Mouse (Mus musculus): Measurements from ENCODE around the gene Dpp4.

Gene Dpp4

DNA sequence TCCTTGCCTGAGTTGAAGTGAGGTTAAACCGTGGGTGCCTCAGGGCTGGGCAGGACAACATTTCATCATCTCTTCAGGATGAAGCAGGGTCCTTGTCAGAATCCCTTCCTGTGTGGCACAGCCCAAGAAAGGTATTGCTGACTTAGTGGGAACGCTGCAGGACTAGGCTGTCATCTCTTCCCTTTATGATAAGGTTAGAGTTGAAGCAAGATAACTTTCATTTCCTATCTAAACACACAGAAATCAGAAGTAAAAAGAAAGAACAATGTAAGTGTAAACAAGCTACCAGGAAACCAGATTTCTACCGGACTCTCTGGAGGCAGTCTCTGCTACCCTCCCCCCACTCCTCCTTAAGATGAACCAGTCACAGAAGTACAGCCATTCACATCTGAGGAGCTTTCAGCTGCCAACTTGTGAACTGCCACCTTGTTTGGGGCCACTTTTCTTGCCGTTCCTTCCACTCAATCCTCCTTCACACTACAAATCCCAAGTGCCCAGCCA lies 3.3 kb downstream of the Dpp4 start:
- DNase-seq (ENCODE audit: low read depth) = no peak

- no peak for DNase-seq (ENCODE audit: low read depth)
These were observed 3.8 kb downstream of the Dpp4 start for GRCm38 (mm10) chr2:62408216-62408615.

DNA sequence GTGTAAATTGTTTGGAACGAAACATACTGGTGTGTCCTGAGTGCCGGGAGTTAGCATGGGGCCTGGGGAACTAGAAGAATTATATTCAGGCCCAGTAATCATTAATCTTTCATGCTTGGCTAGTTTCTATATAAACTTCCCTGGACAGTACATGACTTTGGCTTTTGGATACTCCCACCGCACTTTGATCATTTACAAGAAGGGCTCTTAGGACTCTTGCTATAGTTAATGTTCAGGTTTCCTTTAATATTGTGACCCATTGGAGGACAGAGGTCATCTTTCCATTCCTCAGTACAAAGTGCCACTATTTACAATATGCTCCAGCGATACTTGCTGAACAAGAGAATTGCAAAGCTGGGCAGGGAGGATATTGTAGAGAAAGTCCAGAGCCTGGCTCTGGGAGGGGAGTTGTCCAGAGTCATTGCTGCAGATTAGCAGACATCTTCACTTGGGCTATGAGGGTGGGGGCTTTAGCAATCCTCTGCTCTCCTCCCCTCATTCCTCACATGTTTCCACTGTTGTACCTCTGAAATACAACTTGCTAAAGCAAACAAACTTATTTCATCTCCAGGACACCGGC lies 8.4 kb downstream of the Dpp4 start:
- DNase-seq (ENCODE audit: low read depth) = no peak

GRCm38 (mm10) chr2:62401011-62401410 lies 11.0 kb downstream of the Dpp4 start:
- DNase-seq (ENCODE audit: low read depth) = no peak

DNA sequence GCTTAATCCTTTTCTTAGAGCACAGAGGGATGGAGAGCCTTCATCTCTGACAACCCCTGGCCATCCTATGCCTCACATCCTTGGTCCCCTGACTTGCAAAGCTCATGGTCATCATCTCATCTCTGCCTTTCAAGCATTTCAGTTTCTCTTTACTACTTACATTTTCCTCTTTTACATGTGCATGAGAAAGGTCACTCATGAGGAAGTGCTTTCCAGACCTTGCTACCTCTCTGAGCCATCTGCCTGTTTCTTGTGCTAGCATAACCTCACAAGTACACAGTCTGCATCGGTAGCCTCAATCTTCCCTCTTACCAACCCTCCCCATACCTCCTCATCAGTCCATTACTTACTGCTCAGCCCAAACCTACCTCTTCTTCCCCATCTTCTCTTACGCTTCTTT lies 12.2 kb downstream of the Dpp4 start:
- DNase-seq (ENCODE audit: low read depth) = no peak

GRCm38 (mm10) chr2:62399361-62399760 lies 12.7 kb downstream of the Dpp4 start:
- no peak for DNase-seq (ENCODE audit: low read depth)

- DNase-seq (ENCODE audit: low read depth) = no peak
These were observed 13.7 kb downstream of the Dpp4 start for GRCm38 (mm10) chr2:62398115-62398875.

GRCm38 (mm10) chr2:62397661-62398060 lies 14.4 kb downstream of the Dpp4 start:
- DNase-seq (ENCODE audit: low read depth) = no peak

DNA sequence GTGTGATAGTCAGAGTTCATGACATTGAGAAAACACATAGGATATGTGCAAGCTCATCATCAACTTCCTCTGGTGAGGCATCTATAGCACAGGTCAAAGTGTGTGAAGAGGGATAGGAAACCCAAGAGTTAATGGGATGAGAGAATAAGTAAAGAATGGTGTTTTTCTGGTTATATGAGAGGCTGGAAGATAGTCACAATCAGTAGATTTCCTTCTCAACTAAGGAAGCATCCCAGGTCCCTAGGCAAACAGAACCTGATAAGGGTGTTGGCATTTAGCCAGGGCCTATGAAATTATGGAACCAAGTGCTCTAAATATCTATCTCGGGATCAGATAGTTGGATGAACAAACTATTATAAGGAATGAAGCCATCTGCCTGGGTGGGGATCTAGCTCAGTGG lies 15.2 kb downstream of the Dpp4 start:
- no peak for DNase-seq (ENCODE audit: low read depth)

- DNase-seq (ENCODE audit: low read depth) = no peak
These were observed 17.2 kb downstream of the Dpp4 start for GRCm38 (mm10) chr2:62394800-62395199.

GRCm38 (mm10) chr2:62392098-62392497 lies 19.9 kb downstream of the Dpp4 start:
- DNase-seq (ENCODE audit: low read depth) = no peak

- no peak for DNase-seq (ENCODE audit: low read depth)
These were observed 21.0 kb downstream of the Dpp4 start for GRCm38 (mm10) chr2:62390961-62391461.

DNA sequence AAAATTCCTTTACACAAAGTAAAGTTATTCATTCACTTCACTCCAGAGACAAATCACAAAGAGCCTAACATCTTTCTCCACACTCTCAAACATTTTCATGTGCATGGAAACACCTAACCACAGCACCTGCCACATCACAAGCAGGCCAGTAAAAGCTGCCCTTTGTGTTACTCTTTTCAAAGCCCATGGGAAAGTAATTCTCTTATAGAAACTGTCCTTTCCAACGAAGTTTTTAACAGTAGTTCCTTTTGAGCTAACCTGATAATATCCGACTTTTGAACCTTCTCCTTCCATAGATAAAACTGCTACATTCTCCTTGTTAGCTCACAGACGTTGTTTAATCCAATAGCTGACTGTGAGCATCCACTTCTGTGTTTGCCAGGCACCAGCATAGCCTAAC lies 21.7 kb downstream of the Dpp4 start:
- DNase-seq (ENCODE audit: low read depth) = no peak

DNA sequence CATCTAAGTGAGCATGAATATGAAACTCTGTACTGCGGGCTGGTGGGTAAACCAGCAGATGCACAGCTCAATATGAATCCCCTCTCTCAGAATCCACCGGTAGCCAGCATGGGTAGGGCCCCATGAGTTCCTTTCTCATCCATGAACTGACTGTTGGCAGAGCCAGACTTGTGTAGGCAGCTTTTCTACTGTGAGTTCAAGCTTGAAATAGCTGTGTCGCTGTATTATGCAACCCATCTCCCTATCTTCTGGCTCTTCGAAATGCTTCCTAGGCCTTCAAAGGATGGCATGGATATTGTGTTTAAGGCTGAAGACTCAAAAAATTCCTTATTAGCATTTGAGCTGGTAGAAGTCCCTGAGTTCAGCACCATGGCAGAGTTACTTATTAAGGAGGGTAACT lies 23.2 kb downstream of the Dpp4 start:
- DNase-seq (ENCODE audit: low read depth) = no peak

GRCm38 (mm10) chr2:62383196-62383595 lies 28.8 kb downstream of the Dpp4 start:
- DNase-seq (ENCODE audit: low read depth) = no peak

- DNase-seq (ENCODE audit: low read depth) = no peak
These were observed 29.6 kb downstream of the Dpp4 start for GRCm38 (mm10) chr2:62382440-62382839.

GRCm38 (mm10) chr2:62381756-62382155 lies 30.3 kb downstream of the Dpp4 start:
- no peak for DNase-seq (ENCODE audit: low read depth)

DNA sequence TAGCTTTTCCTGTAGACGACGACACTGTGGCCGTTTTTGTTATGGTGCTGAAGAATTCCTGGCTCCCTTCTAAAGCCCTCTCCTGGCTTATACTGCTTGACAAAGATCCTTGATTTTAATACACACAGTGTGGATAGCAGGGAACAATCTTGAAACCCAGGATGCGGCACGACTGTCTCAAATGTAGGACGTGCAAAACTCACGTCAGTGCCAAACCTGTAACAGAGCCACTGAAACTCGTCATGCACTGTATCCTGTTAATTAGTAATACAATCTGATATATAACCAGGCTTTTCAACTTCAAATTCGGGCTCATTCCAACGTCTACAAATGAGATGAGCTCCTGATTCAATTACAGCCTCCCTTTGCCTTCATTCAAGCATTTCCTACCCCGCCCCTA lies 38.3 kb downstream of the Dpp4 start:
- DNase-seq (ENCODE audit: low read depth) = no peak

- DNase-seq (ENCODE audit: low read depth) = no peak
These were observed 42.0 kb downstream of the Dpp4 start for GRCm38 (mm10) chr2:62370048-62370447.

- DNase-seq (ENCODE audit: low read depth) = no peak
These were observed 43.5 kb downstream of the Dpp4 start for GRCm38 (mm10) chr2:62368349-62369053.

DNA sequence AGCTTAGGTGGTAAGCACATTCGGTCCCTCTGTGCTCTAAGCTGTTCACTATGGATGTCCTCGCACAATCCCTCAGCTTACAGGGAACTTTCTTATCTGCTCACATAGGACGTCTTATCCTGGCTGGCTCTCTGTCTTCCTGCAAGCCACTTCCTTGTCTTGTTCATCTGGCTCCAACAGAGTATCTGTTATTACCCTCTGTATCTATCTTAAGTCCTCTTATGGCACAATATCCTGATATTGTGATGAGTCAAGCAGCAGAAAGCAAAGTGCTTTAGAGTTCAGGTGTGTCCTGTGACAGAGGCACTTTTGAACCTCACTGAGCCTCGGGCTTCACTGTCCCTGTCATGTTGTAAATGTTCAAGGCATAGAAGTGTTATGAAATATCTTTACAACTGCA lies 48.4 kb downstream of the Dpp4 start:
- DNase-seq (ENCODE audit: low read depth) = no peak

DNA sequence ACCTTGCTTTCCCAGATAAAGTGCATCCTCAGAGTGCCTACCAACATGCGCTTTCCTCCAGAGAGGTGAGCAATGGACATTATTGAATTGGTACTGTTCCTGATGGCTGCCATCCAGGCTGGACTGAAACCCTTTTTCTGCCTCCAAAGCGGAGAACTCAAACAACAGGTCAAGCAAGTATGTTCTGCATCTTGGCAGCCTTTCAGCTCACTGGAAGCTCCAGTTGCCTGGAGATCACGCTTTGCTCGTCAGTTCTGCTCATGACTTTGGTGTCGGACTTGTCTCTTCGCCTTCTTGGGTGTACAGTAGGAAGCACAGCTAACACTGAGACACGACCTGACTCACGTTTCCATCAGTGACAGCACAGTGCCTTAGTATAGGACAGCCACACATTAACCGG lies 49.8 kb downstream of the Dpp4 start:
- DNase-seq (ENCODE audit: low read depth) = no peak

- no peak for DNase-seq (ENCODE audit: low read depth)
These were observed 50.5 kb downstream of the Dpp4 start for GRCm38 (mm10) chr2:62361514-62361913.

Measured in fibroblast of lung, adult 2 months (primary cell).